Mouse (Mus musculus) testis, postnatal 10 days (tissue): ENCODE results near the gene Ghdc.
A peak's percentile ranks its signal among the peaks of the same experiment; 100 is the strongest.

Experiments
- DNase-seq: peaks from one replicate; pipeline ENCODE4 v3.0.0; 2021; ENCODE audit warnings: low spot score

Ghdc gene

DNA sequence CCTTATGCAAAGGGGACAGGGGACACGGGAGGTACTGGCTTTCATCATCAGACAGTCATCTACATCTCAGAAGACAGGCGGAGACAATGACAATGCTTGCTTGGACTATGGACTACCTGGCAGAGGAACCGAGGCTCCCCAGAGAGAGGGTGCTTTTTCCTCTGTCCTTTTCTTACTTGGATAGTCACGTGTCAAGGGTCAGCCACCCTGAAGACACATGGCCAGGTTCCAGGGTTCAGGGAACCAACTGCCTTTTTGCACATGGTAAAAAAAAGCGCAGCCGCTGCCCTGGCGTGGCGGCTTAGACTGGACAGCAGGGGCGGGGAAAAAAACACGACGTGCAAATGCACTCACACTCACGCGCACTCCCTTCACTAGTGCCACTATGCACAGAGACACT is 11.8 kb upstream of the Ghdc start:
- DNase-seq, result no peak

DNA sequence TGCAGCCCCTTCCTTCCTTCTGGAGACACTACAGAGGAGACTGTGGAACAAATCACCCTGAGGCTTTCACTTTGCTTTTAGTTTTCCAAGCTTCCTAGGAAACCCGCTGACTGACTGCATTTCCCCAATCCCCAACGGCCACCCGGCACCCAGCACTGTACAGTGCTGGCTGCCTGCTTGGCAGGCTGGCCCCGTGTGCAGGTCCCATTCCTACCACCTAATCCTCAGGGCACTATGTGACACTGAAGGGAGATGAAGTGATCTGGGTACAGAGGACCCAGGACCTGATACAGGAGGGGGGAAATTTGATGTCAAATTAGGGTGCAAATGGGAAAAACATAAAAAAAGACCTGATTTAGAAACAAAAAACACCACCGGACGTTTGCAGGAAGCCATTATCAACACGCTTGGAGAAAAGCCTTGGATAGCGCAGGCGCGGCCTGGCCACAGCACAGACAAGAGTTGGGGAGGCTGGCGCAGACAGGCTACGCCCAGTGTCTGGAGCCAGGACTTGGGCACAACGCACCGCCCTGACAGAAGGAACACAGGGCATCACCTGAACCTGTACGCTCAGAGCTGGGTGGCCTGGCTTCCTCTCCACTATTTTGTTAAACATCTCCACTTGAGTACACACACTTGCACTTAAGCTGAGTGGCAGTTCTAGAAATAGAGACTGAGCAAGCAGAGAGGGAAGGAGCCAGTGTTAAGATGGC is 11.2 kb upstream of the Ghdc start:
- DNase-seq, result no peak

GRCm38 (mm10) chr11:100780247-100780646 is 9.5 kb upstream of the Ghdc start:
- DNase-seq, result no peak

GRCm38 (mm10) chr11:100778069-100778468 is 7.3 kb upstream of the Ghdc start:
- DNase-seq, result no peak

DNA sequence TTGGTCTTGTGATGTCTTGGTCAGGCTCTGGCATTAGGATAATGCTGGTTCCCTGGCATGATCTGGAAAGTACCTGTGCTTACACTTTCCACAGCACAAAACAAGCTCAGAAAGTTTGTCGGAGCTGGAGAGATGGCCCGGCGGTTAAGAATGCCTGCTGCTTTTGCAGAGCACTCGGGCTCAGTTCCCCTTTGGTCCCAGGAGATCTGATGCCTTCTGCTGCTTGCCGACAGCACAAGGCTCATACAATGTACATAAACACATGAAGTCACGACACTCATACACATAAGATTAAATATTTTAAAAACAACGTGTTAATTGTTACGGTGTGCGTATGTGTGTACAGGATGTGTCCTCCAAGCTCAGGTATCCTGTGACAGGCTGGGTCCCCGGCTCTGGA is 5.2 kb upstream of the Ghdc start:
- no peak for DNase-seq

DNA sequence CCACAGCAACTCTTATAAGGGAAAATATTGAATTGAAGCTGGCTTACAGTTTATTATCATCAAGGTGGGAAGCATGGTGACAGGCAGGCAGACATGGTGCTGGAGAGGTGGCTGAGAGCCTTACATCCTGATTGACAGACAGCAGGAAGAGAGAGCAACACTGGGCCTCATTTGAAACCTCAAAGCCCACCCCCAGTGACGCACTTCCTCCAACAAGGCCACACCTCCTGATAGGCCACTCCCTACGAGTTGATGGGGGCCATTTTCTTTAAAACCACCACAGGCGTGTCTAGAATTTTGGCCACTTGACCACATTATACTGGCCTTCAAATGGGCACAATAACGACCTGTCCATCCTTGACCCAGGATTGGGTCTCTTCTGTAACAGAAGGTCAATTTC is 3.5 kb upstream of the Ghdc start:
- DNase-seq, result no peak

DNA sequence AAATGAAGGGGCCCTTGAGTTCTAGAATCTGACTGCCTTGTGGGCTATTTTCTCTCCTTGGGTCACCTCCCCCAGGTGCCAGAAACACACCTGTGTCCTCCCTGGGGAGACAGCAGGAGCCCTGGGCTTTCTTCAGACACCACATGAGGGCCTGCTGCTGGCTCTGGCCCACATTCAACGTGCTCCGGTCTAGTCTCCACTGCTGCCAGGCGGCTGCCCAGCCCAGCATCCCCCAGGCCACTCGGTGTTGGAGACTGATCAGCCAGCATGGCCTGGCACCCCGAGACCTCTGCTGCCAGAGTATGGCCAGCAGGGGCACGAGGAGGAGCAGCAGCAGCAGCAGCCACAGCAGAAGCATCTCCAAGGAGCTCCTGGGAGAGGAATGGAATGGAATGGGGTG is 777 bp downstream of the Ghdc start:
- DNase-seq, result no peak

- DNase-seq, result no peak
Observed at GRCm38 (mm10) chr11:100767871-100768270, 2.9 kb downstream of the Ghdc start.

GRCm38 (mm10) chr11:100766726-100767125 is 4.0 kb downstream of the Ghdc start:
- DNase-seq, result no peak

GRCm38 (mm10) chr11:100762831-100763230 is 7.9 kb downstream of the Ghdc start, which contains the start of gene Hcrt:
Gene Hcrt, minus strand, starts transcription at chr11:100762931.
- DNase-seq, result no peak

DNA sequence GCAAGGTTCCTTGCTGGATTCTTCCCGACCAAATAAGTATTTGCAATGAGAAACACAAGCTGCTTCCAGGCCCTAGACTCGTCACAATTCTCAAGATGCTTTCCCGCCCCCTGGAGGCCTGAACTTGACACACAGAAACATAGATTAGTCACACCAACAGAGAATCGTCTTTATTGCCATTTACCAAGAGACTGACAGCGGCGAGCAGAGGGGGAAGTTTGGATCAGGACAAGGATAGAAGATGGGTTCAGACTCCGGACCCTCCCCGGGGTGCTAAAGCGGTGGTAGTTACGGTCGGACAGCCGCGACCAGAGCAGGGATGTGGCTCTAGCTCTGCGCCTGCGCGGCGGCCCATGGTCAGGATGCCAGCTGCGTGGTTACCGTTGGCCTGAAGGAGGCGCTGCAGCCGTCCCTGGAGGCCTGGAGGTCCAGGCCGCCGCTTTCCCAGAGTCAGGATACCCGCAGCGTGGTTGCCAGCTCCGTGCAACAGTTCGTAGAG is 9.2 kb downstream of the Ghdc start:
- DNase-seq, result peak; percentile 92

DNA sequence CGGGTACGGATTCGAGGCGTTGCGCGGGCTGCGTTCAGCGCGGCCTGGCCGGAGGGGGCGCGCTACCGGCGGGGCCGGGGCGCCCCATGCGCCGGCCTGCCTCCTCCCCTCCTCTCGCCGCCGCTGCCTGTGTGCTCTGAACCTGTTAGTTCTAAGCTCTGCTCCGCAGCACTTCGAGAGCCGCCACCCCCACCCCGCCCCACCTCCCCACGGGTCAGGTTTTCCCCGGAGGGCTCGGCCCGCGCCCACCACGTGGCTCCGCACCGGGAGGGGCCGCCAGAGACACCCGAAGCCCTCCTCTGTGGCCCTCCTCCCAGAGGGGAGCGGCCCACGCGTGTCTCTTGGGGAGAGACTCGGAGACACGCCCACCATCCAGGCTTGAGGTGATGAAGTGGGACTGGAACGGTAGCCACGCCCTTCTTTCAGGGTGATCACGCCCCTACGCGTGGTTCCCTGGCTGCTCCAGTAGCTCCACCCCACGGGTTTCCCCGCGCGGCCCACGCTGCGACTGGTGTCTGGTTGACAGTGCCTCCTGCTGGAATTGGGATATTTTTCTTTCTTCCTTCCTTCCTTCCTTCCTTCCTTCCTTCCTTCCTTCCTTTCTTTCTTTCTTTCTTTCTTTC is 11.0 kb downstream of the Ghdc start, which contains the start of gene Kcnh4:
Gene Kcnh4, minus strand, starts transcription at position 332 of the 623 bp plus-strand sequence.
- DNase-seq, result peak; percentile 75

- peak; percentile 85 for DNase-seq
Observed at GRCm38 (mm10) chr11:100758707-100759610, 11.8 kb downstream of the Ghdc start.

DNA sequence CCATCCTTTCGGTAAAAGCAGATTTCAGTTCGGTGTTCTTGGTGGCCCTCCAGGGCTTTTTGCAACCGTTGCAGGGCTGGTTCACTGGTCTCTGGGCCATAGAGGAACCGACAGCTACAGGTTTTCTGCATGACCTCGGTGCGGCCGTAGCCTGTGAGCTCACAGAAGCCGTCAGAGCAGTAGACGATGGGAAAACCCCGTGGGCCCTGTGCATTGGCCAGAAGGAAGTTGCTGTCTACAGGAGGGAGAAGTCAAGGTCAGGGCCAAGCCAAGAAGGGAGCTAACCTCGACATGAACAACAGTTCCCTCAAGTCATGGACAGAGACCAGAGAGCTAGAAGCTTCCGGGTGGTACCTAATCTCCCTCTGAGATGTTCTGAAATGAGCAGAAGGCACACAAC is 13.2 kb downstream of the Ghdc start:
- no peak for DNase-seq

- no peak for DNase-seq
Observed at GRCm38 (mm10) chr11:100756476-100756875, 14.3 kb downstream of the Ghdc start.

DNA sequence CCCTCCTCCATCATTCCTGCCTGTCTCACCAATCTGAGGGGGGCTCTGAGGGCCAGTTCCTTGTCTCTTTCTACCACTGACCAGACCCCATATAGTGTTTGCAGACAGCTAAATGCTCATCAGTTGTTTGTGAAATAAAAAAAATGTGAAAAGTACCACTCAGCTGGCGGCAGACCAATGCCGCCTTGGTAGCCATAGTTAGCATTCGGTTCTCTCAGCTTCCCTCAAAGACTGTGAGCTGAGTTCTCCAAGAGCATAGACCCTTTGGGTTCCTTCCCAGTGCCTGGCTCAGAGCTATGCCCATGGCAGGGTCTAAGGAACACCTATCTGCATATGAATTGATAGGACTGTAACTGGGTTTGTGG is 16.1 kb downstream of the Ghdc start:
- DNase-seq, result no peak

DNA sequence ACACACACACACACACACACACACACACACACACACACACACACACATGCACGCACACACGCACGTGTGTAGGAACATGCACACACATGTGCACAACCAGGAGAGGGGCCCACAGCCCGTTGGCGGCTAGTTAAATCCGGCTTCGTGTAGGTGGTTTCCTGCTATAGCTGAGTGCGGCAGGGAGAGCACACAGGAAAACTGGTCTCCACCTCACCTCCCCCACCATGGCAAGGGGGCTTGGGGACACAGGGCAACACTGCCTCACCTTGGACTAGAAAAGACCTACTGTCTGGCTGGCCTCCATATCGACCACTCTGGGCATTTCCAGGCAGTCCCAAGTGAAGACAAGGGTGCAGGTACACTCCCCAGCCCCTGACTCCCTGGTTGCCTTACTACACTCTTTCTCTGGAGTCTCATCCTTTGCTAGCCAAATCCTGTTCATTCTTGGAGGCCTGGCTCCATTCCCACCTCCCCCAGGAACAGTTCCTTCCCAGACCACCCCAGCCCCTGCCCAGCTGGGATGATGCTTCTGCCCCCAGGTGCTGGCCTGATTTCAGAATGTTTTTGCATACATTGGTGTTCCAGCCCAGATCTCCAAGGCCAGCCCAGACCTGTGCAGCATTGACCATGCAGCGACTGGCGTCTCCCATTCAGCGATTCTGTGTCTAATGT is 16.6 kb downstream of the Ghdc start:
- DNase-seq, result no peak

GRCm38 (mm10) chr11:100752294-100752693 is 18.5 kb downstream of the Ghdc start:
- no peak for DNase-seq

DNA sequence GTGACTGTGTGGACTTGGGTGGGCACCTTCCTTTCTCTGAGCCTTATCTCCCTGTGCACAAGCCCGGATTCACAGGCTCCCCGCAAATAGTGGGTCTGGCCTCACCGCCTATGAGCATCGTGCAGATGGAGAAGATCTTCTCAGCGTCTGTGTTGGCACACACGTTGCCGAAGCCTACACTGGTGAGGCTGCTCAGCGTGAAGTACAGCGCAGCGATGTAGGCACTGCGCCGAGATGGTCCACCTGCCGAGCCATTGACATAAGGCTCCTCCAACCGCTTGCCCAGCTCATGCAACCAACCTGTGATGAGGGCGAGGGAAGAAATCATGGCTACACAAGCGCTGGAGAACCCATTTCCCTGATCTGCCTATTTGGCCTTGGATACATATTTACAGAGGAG is 20.6 kb downstream of the Ghdc start:
- no peak for DNase-seq

- no peak for DNase-seq
Observed at GRCm38 (mm10) chr11:100749469-100749868, 21.3 kb downstream of the Ghdc start.

DNA sequence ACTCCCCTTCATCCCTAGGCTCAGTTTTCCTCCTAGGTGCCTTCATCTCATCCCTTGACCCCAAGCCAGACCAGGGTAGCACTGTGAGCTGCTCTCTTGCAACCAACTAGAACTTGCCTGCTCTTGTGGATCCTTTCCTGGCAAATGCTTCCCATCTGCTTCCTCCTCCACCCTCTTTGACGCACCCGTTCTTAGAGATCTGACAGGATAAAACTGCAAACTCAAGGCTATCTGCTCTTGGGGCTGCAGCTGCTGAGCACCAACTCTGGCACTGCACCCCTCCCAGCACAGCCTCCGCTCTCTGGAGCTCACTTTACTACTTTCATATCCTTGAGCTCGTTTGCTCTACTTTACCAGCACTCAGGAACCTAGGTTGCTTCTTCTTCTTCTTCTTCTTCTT is 22.1 kb downstream of the Ghdc start:
- DNase-seq, result no peak

- DNase-seq, result no peak
Observed at GRCm38 (mm10) chr11:100747114-100747513, 23.6 kb downstream of the Ghdc start.
